Mouse (Mus musculus) retina, postnatal 1 day (tissue): ENCODE results near the gene Snx8.

Source experiments
- DNase-seq: peaks from one replicate; pipeline ENCODE4 v3.0.0-alpha.2; 2012

Gene Snx8

GRCm38 (mm10) chr5:140339836-140340235 lies 49.2 kb downstream of the Snx8 start:
- no peak for DNase-seq

- no peak for DNase-seq
Observed at GRCm38 (mm10) chr5:140338779-140339178, 50.3 kb downstream of the Snx8 start.

- peak; percentile 64 for DNase-seq
Observed at GRCm38 (mm10) chr5:140336680-140337079, 52.4 kb downstream of the Snx8 start.

GRCm38 (mm10) chr5:140333631-140334030 lies 55.4 kb downstream of the Snx8 start:
- peak; percentile 53 for DNase-seq

GRCm38 (mm10) chr5:140332519-140332918 lies 56.5 kb downstream of the Snx8 start:
- DNase-seq, result no peak

GRCm38 (mm10) chr5:140331615-140332512 lies 57.2 kb downstream of the Snx8 start, which contains the start of gene Mrm2:
Mrm2 (minus strand) TSS chr5:140331898.
- peak; percentile 89 for DNase-seq

GRCm38 (mm10) chr5:140324058-140324457 lies 65.0 kb downstream of the Snx8 start:
- DNase-seq, result no peak

- peak; percentile 39 for DNase-seq
Observed at GRCm38 (mm10) chr5:140321756-140322575, 67.1 kb downstream of the Snx8 start.

- peak; percentile 97 for DNase-seq
Observed at GRCm38 (mm10) chr5:140321042-140321755, 67.9 kb downstream of the Snx8 start, which contains the start of the genes Mad1l1 and Nudt1. Mad1l1 (minus strand) TSS chr5:140321552. Nudt1 (plus strand) TSS chr5:140321656.

GRCm38 (mm10) chr5:140316716-140317115 lies 72.3 kb downstream of the Snx8 start:
- no peak for DNase-seq

- no peak for DNase-seq
Observed at GRCm38 (mm10) chr5:140307602-140308001, 81.5 kb downstream of the Snx8 start.

- DNase-seq, result no peak
Observed at GRCm38 (mm10) chr5:140306016-140306415, 83.0 kb downstream of the Snx8 start.

GRCm38 (mm10) chr5:140298291-140298690 lies 90.8 kb downstream of the Snx8 start:
- DNase-seq, result no peak

- peak; percentile 75 for DNase-seq
Observed at GRCm38 (mm10) chr5:140292152-140292551, 96.9 kb downstream of the Snx8 start.
